Mouse (Mus musculus): Measurements from ENCODE around the gene Sptan1. TPM values are rescaled to one million over a fixed set of nuclear protein-coding genes. Genes with fewer than 3 reads are reported as not detected.

Sptan1 gene
- polyA plus RNA-seq, 1 experiment: 117 TPM

DNA sequence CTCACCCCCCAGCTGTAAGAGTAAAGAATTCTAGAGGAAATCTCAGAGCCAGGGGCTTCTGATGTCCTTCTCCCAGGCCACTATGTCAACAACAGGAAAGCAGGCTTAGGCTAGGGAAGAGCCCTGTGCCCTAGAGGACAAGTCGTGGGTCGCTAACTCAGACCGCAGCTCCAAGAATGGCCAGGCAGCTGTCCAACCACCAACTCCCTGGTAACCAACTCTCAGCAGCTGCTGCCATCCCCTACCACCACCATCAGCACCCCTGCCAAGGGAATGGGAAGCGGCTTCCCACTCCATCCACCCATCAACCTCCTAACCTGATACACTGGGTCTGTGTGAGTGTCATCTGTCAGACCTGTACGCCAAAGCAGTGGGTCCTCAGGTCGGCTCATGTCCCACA, 67.6 kb downstream of the Sptan1 start:
- H3K36me3 ChIP-seq (ENCODE audit: control insufficient read depth, insufficient read depth, low read length): no peaks in the 10 kb centered on the region; the same call in 1 of the 2 replicates

DNA sequence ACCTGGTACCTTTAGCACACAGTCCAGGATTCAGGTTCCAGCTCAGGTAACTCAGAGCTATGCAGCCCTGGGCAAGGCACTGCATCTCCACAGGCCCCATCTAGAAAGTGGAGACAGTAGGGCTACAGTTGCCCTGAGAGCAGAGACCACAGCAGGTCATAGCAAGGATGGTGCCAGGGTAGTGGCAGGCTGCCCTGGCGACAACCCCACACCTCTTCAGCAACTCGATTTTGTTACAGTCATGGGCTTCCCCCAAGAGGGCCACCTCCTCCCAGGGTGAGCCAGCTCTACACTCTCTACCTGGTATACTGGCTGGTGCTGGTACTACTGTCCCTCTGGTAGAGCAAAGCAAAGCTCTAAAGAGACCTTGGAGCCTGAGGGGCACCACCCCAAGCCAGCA, 72.4 kb downstream of the Sptan1 start:
- Histone ChIP-seq H3K27me3 (ENCODE audit: control insufficient read depth, insufficient read depth, low read length) (no peaks in the 10 kb centered on the region), H3K36me3 (ENCODE audit: control insufficient read depth, insufficient read depth, low read length) (no peaks in the 10 kb centered on the region; the same call in 1 of the 2 replicates), H3K27ac (ENCODE audit: control insufficient read depth, insufficient read depth, low read depth, low read length) (no peak overlapping the region), H3K4me3 (ENCODE audit: control insufficient read depth, low read depth, low read length) (no peak overlapping the region), H3K4me1 (ENCODE audit: control insufficient read depth, insufficient read depth, low read length) (no peaks in the 10 kb centered on the region; the same call in none of the 2 replicates)
- TF ChIP-seq CTCF (IDR thresholded peaks at IDR 0.05; ENCODE audit: control insufficient read depth, insufficient read depth, insufficient replicate concordance, low read depth, low read length) (no peak), POLR2A (IDR thresholded peaks at IDR 0.05; ENCODE audit: control insufficient read depth, low read depth, low read length) (no peak)

More for the DNA sequence above, 67.6 kb downstream of the Sptan1 start:
- H3K4me3 ChIP-seq (ENCODE audit: control insufficient read depth, low read depth, low read length): no peak overlapping the region
- H3K27me3 ChIP-seq (ENCODE audit: control insufficient read depth, insufficient read depth, low read length): no peaks in the 10 kb centered on the region
- no peaks in the 10 kb centered on the region for H3K4me1 ChIP-seq (ENCODE audit: control insufficient read depth, insufficient read depth, low read length)
- H3K27ac ChIP-seq (ENCODE audit: control insufficient read depth, insufficient read depth, low read depth, low read length): no peak overlapping the region
- TF ChIP-seq POLR2A (IDR thresholded peaks at IDR 0.05; ENCODE audit: control insufficient read depth, low read depth, low read length) (no peak), CTCF (IDR thresholded peaks at IDR 0.05; ENCODE audit: control insufficient read depth, insufficient read depth, insufficient replicate concordance, low read depth, low read length) (no peak)

GRCm38 (mm10) chr2:30038370-30038769, 73.0 kb downstream of the Sptan1 start:
- Histone ChIP-seq H3K4me3 (ENCODE audit: control insufficient read depth, low read depth, low read length) (no peak overlapping the region), H3K36me3 (ENCODE audit: control insufficient read depth, insufficient read depth, low read length) (no peaks in the 10 kb centered on the region; the same call in 1 of the 2 replicates), H3K27ac (ENCODE audit: control insufficient read depth, insufficient read depth, low read depth, low read length) (no peak overlapping the region), H3K27me3 (ENCODE audit: control insufficient read depth, insufficient read depth, low read length) (no peaks in the 10 kb centered on the region), H3K4me1 (ENCODE audit: control insufficient read depth, insufficient read depth, low read length) (no peaks in the 10 kb centered on the region; the same call in none of the 2 replicates)
- no peak for TF ChIP-seq POLR2A (IDR thresholded peaks at IDR 0.05; ENCODE audit: control insufficient read depth, low read depth, low read length)
- TF ChIP-seq CTCF (IDR thresholded peaks at IDR 0.05; ENCODE audit: control insufficient read depth, insufficient read depth, insufficient replicate concordance, low read depth, low read length): no peak

DNA sequence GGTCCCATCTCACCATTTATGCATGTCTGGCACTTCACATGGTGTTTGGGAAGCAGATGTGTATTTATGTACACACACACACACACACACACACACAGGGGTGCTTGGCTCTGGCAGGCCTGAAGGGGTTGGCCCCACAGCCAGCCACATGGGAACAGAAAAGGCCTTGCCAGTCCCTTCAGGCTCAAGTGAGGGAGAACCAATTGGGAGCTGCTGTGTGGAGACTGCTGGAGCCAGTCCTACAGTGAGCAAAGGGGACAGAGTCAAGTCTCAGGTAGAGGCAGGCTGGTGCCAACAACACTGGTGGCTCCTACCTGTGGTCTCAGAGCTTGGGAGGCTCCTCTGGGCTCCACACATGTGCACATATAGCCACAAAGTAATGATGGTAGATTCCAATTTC, 74.3 kb downstream of the Sptan1 start:
- no peak overlapping the region for H3K27ac ChIP-seq (ENCODE audit: control insufficient read depth, insufficient read depth, low read depth, low read length)
- TF ChIP-seq CTCF (IDR thresholded peaks at IDR 0.05; ENCODE audit: control insufficient read depth, insufficient read depth, insufficient replicate concordance, low read depth, low read length) (no peak), POLR2A (IDR thresholded peaks at IDR 0.05; ENCODE audit: control insufficient read depth, low read depth, low read length) (no peak)
- no peaks in the 10 kb centered on the region; the same call in none of the 2 replicates for H3K4me1 ChIP-seq (ENCODE audit: control insufficient read depth, insufficient read depth, low read length)
- no peaks in the 10 kb centered on the region for H3K36me3 ChIP-seq (ENCODE audit: control insufficient read depth, insufficient read depth, low read length)
- no peak overlapping the region for H3K4me3 ChIP-seq (ENCODE audit: control insufficient read depth, low read depth, low read length)
- no peaks in the 10 kb centered on the region for H3K27me3 ChIP-seq (ENCODE audit: control insufficient read depth, insufficient read depth, low read length)

- Histone ChIP-seq H3K27ac (ENCODE audit: control insufficient read depth, insufficient read depth, low read depth, low read length) (no peak overlapping the region), H3K27me3 (ENCODE audit: control insufficient read depth, insufficient read depth, low read length) (no peaks in the 10 kb centered on the region), H3K4me3 (ENCODE audit: control insufficient read depth, low read depth, low read length) (no peak overlapping the region), H3K4me1 (ENCODE audit: control insufficient read depth, insufficient read depth, low read length) (peaks cover 2% of the 10 kb centered on the region), H3K36me3 (ENCODE audit: control insufficient read depth, insufficient read depth, low read length) (no peaks in the 10 kb centered on the region)
- peak; percentile 68; the same call in 1 of the 2 replicates for TF ChIP-seq CTCF (IDR thresholded peaks at IDR 0.05; ENCODE audit: control insufficient read depth, insufficient read depth, insufficient replicate concordance, low read depth, low read length)
- no peak for TF ChIP-seq POLR2A (IDR thresholded peaks at IDR 0.05; ENCODE audit: control insufficient read depth, low read depth, low read length)
These were observed 77.1 kb downstream of the Sptan1 start for GRCm38 (mm10) chr2:30042445-30042844.

GRCm38 (mm10) chr2:30044550-30044949, 79.2 kb downstream of the Sptan1 start:
- Histone ChIP-seq H3K27ac (ENCODE audit: control insufficient read depth, insufficient read depth, low read depth, low read length) (no peak overlapping the region), H3K27me3 (ENCODE audit: control insufficient read depth, insufficient read depth, low read length) (no peaks in the 10 kb centered on the region), H3K36me3 (ENCODE audit: control insufficient read depth, insufficient read depth, low read length) (no peaks in the 10 kb centered on the region), H3K4me3 (ENCODE audit: control insufficient read depth, low read depth, low read length) (no peak overlapping the region), H3K4me1 (ENCODE audit: control insufficient read depth, insufficient read depth, low read length) (peaks cover 4% of the 10 kb centered on the region)
- TF ChIP-seq CTCF (IDR thresholded peaks at IDR 0.05; ENCODE audit: control insufficient read depth, insufficient read depth, insufficient replicate concordance, low read depth, low read length) (no peak), POLR2A (IDR thresholded peaks at IDR 0.05; ENCODE audit: control insufficient read depth, low read depth, low read length) (no peak)

- no peak overlapping the region for H3K27ac ChIP-seq (ENCODE audit: control insufficient read depth, insufficient read depth, low read depth, low read length)
- TF ChIP-seq POLR2A (IDR thresholded peaks at IDR 0.05; ENCODE audit: control insufficient read depth, low read depth, low read length): peak; percentile 11; the same call in 1 of the 2 replicates
- TF ChIP-seq CTCF (IDR thresholded peaks at IDR 0.05; ENCODE audit: control insufficient read depth, insufficient read depth, insufficient replicate concordance, low read depth, low read length): no peak
- H3K27me3 ChIP-seq (ENCODE audit: control insufficient read depth, insufficient read depth, low read length): no peaks in the 10 kb centered on the region
- no peaks in the 10 kb centered on the region for H3K36me3 ChIP-seq (ENCODE audit: control insufficient read depth, insufficient read depth, low read length)
- peaks cover 8% of the 10 kb centered on the region for H3K4me1 ChIP-seq (ENCODE audit: control insufficient read depth, insufficient read depth, low read length)
- peak overlapping the region; percentile 90 for H3K4me3 ChIP-seq (ENCODE audit: control insufficient read depth, low read depth, low read length)
These were observed 81.8 kb downstream of the Sptan1 start for GRCm38 (mm10) chr2:30047127-30047526.
